Mouse (Mus musculus) liver, adult 2 months (tissue): ENCODE results near the gene Ube2j2.

ENCODE experiments used
- CTCF ChIP-seq: fragments of 200-500 bp; IDR thresholded peaks from 2 replicates; pipeline ENCODE4 v1.5.1; 2011; ENCODE audit warnings: low read depth, low read length, control low read depth
- POLR2A ChIP-seq: fragments of 200-500 bp; IDR thresholded peaks from 2 replicates; pipeline ENCODE4 v1.6.1; 2011; ENCODE audit warnings: low read length, control low read depth; ENCODE audit not compliant: insufficient read depth; ENCODE audit errors: extremely low read depth

DNA sequence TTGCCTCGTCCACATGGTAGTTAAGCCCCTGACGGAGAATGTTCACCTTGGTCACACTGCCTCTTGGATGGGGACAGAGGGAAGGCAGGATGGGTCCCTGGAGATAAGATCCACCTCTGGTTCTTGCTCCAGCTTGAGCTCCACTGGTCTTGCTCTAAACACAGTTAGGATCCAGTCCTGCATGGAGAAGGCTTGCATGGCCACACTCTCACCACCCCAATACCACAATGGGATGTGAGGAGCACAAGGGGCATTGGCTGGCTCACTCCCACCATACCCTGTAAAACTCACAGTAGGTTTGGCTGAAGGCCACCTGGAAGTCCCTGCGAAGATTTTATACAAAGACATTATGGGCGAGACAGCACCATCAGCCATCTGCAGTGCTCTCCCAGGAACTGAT, 34.9 kb upstream of the Ube2j2 start:
- TF ChIP-seq CTCF (no peak), POLR2A (no peak)
